Mouse (Mus musculus): ENCODE data around the gene Olfr495.

The Olfr495 gene

GRCm38 (mm10) chr7:108392867-108393266 lies at the start of gene Olfr495:
Gene Olfr495, plus strand, starts transcription at chr7:108393167.
- DNase-seq (ENCODE audit: low read depth, low spot score), result no peak

GRCm38 (mm10) chr7:108346879-108347278 lies 46.1 kb upstream of the Olfr495 start, which contains the start of gene Olfr493:
Gene Olfr493, minus strand, starts transcription at chr7:108346979.
- DNase-seq (ENCODE audit: low read depth, low spot score), result no peak

DNA sequence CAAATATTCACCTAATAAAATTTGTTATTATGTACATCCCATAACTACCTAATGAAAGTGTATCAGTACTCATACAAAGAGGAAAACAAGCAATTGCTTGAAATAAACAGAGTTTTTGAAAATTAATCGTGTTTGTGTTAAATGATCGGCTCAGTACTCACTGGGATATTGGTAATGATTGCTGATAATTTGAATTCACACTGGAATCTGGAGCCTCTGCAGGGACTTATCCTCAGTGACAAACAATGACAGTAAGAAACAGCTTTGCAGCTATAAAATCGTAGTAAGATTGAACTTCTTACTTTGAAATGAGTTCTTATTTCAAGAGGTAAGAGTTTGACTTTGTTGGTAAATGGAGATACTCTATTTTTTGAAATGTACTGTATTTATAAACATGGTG lies 27.9 kb upstream of the Olfr495 start, which contains the start of gene Olfr494:
Gene Olfr494 (plus strand): TSS at position 301 of the 400 bp plus-strand sequence.
- DNase-seq (ENCODE audit: low read depth, low spot score), result no peak

GRCm38 (mm10) chr7:108420121-108420520 lies 27.2 kb downstream of the Olfr495 start, which contains the start of gene Olfr497:
Gene Olfr497, plus strand, starts transcription at chr7:108420421.
- DNase-seq (ENCODE audit: low read depth, low spot score), result no peak
